Comparison of ENCODE assay signal across 20 mouse cellular contexts in the genomic region with DNA sequence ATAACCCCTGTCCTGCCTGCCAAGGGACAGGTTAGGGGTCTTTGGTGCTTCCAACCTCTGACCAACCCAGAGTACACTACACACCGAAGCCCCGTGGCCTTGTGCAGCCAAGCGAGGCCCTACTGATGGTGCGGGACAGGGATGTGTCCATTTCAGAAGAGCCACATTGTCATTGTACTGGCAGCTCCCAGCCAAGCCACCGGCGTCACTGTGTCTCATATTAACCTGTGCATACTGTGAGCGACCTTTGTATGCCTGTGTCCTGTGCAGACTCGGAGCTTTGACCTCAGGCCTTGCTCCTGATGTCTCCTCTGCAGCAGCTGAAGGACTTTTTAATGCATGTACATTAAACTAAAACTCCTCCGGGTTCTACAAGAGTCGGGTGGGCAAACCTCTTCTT. TPM values are rescaled to one million over a fixed set of nuclear protein-coding genes. Genes with fewer than 3 reads are reported as not detected.
"Had no signal": no experiment of that assay in that cellular context is flagged by ENCODE, and none has a peak within 500 bp of the region (broad histone marks: within the 10 kb centered on the region; RNA-seq: fewer than 3 reads in every experiment).

No protein-coding gene starts in this region.

- H3K27me3 ChIP-seq: midbrain, embryonic 12.5 days; midbrain, embryonic 15.5 days; neural tube, embryonic 13.5 days; neural tube, embryonic 15.5 days had no signal

- H3K36me3 ChIP-seq: midbrain, embryonic 10.5 days; midbrain, embryonic 12.5 days; midbrain, embryonic 15.5 days had no signal

- ATAC-seq: midbrain, embryonic 15.5 days had no signal

- H3K9me3 ChIP-seq: midbrain, embryonic 10.5 days; midbrain, embryonic 12.5 days; midbrain, embryonic 15.5 days; neural tube, embryonic 13.5 days; neural tube, embryonic 15.5 days had no signal

- H3K9ac ChIP-seq: lung, embryonic 14.5 days; midbrain, embryonic 12.5 days; midbrain, embryonic 15.5 days; neural tube, embryonic 13.5 days; neural tube, embryonic 15.5 days had no signal

- H3K4me1 ChIP-seq: midbrain, embryonic 12.5 days; midbrain, embryonic 15.5 days had no signal

- H3K4me3 ChIP-seq: midbrain, embryonic 10.5 days; midbrain, embryonic 12.5 days; midbrain, embryonic 15.5 days; neural tube, embryonic 13.5 days; neural tube, embryonic 15.5 days had no signal

- H3K4me2 ChIP-seq: lung, embryonic 14.5 days; midbrain, embryonic 12.5 days; midbrain, embryonic 15.5 days; neural tube, embryonic 13.5 days; neural tube, embryonic 15.5 days had no signal

- DNase-seq: lung, adult 18-20 months; lung, embryonic 14.5 days; lung, postnatal 10 days; lung, postnatal 4 days; retina, postnatal 1 day; right cerebral cortex, adult 18-20 months; right cerebral cortex, postnatal 25 days; right cerebral cortex, postnatal 4 days; spleen, adult 18-20 months; thymus, adult 18-20 months; thymus, postnatal 14 days; thymus, postnatal 36 days had no signal

- H3K27ac ChIP-seq: midbrain, embryonic 10.5 days; midbrain, embryonic 12.5 days; midbrain, embryonic 15.5 days; neural tube, embryonic 13.5 days; neural tube, embryonic 15.5 days had no signal

RNA-seq across cellular contexts. Expression of gene Dnaic2, which starts 6.7 kb away (rescaled TPM):
- total RNA-seq: megakaryocyte, adult 5-6 weeks; megakaryocyte-erythroid progenitor cell, adult 5-6 weeks; monocyte, adult 5-6 weeks had no signal

RNA-seq across cellular contexts. Expression of gene Kif19a, which starts 44.7 kb away (rescaled TPM):
- total RNA-seq: megakaryocyte-erythroid progenitor cell, adult 5-6 weeks had no signal
